Mouse (Mus musculus) G1E (cell line): ENCODE data around the gene Hnrnpu. TPM values are rescaled to one million over a fixed set of nuclear protein-coding genes. Genes with fewer than 3 reads are reported as not detected.
"Not testable (repeated sequence)": the region's sequence is repeated elsewhere in the genome, so short reads cannot be mapped to it uniquely, and the experiment has no call there.

Experiments used
- ATAC-seq: 2 replicates; pipeline ENCODE4 v1.8.0; 2016; ENCODE audit warnings: mild to moderate bottlenecking; ENCODE audit not compliant: insufficient number of reproducible peaks, poor library complexity, low FRiP score, severe bottlenecking; ENCODE audit errors: extremely low read depth
- DNase-seq: peaks from one replicate; pipeline ENCODE4 v3.0.0; 2012; ENCODE audit warnings: low spot score
- H3K27me3 ChIP-seq: 2 replicates; pipeline ENCODE4 v1.6.1; 2012; ENCODE audit warnings: mild to moderate bottlenecking, low read length, inconsistent platforms; ENCODE audit not compliant: insufficient read depth
- H3K36me3 ChIP-seq: replicated peaks from 2 replicates; pipeline ENCODE3; 2012; ENCODE audit warnings: mild to moderate bottlenecking, inconsistent platforms
- H3K4me1 ChIP-seq: 2 replicates; pipeline ENCODE4 v1.6.1; 2012; ENCODE audit warnings: low read depth, low read length, inconsistent platforms, mixed read lengths; ENCODE audit not compliant: insufficient read depth
- H3K4me3 ChIP-seq: 2 replicates; pipeline ENCODE4 v1.5.1; 2012; ENCODE audit warnings: low read depth, mild to moderate bottlenecking, inconsistent platforms, low read length, moderate library complexity, mixed read lengths
- H3K9me3 ChIP-seq: replicated peaks from 2 replicates; pipeline ENCODE4 v1.6.1; 2012; ENCODE audit warnings: inconsistent platforms
- CTCF ChIP-seq: IDR thresholded peaks from 2 replicates; pipeline ENCODE4 v1.5.1; 2012; ENCODE audit warnings: low read depth, low read length, inconsistent platforms, mixed read lengths
- GATA1 ChIP-seq: IDR thresholded peaks from 2 replicates; pipeline ENCODE4 v1.6.1; 2012; ENCODE audit warnings: borderline replicate concordance, low read length, inconsistent platforms, mixed read lengths
- GATA2 ChIP-seq: IDR thresholded peaks from 2 replicates; pipeline ENCODE4 v1.6.1; 2012; ENCODE audit warnings: low read depth, low read length, inconsistent platforms, borderline replicate concordance
- POLR2AphosphoS5 ChIP-seq: IDR thresholded peaks from 2 replicates; pipeline ENCODE4 v1.6.1; 2012; ENCODE audit warnings: low read depth, low read length, inconsistent platforms; ENCODE audit not compliant: insufficient replicate concordance
- TAL1 ChIP-seq: conservative IDR thresholded peaks from 2 replicates; pipeline ENCODE4 v1.6.1; 2012; ENCODE audit warnings: low read depth, low read length, inconsistent platforms, mixed read lengths
- polyA plus RNA-seq: library from polyadenylated mRNA; stranded (reverse); fragments of >175 nt; gene quantifications from 2 replicates; pipeline ENCODE4 v1.2.3, GENCODE M21; 2012
- total RNA-seq, 2 experiments: library from RNA; stranded (forward) in 1 of 2; stranded (reverse) in 1 of 2; fragments of 200-1000 nt in 1 of 2; fragments of >200 nt in 1 of 2; fragmentation: Nextera tagmentation in 1 of 2; gene quantifications; 2 replicates each; pipeline ENCODE4 v1.2.3; 2014 to 2017

The Hnrnpu gene
- total and polyA plus RNA-seq, 3 experiments, result 441 to 932 (median 726) TPM

DNA sequence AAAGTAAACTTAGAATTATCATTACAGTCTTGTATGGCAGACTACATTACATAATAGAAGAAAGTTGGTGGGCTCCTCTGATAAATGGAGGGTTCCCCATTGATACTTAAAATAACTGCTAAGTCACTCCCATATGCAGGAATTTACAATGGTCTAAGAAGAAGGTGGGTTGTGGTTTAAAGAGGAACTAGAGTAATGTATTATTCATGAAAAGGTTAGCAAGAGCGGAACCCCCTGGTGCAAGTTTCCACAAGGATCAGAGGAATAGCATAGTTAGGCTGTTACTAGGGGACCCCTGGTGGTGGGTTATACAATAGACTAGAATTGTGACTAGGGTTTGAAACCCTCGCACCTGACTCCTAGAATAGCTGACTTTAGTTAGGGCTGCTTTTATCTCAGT lies 23.1 kb upstream of the Hnrnpu start:
- 0 out of 2 replicates have a peak, but pooled peaks cover 2% of the 10 kb centered on the region for H3K27me3 ChIP-seq
- H3K36me3 ChIP-seq, result no peaks in the 10 kb centered on the region
- ATAC-seq, result no peak
- no peak for TF ChIP-seq TAL1
- TF ChIP-seq CTCF, result no peak
- TF ChIP-seq POLR2AphosphoS5, result no peak
- no peak for TF ChIP-seq GATA2
- TF ChIP-seq GATA1, result no peak
- H3K9me3 ChIP-seq, result no peaks in the 10 kb centered on the region
- DNase-seq, result no peak
- H3K4me1 ChIP-seq, result peaks cover 16% of the 10 kb centered on the region
- H3K4me3 ChIP-seq, result no peak overlapping the region

DNA sequence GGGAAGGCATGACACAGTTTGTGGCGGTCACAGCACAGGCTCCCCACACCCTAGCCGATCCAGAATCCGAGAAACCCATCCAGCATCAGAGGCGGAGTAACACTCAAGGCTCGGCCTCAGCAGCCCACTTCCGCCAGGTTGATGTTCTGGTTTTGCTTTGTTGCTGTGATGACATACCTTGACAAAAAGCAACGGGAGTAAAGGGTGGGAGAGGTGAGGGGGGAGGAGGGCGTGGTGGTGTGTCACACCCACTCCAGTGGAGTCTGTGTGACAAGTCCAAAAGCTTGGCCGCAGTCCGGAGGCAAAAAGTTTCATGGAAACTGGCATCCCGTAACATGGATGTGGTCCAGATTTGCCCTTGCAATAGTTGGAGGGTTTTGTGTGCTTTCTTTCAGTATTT lies 22.7 kb upstream of the Hnrnpu start:
- TF ChIP-seq TAL1, result no peak
- no peak for TF ChIP-seq GATA1
- TF ChIP-seq CTCF, result no peak
- no peak for TF ChIP-seq GATA2
- H3K4me3 ChIP-seq, result no peak overlapping the region
- H3K27me3 ChIP-seq, result 0 out of 2 replicates have a peak, but pooled peaks cover 2% of the 10 kb centered on the region
- DNase-seq (no peak), ATAC-seq (no peak)
- no peaks in the 10 kb centered on the region for H3K9me3 ChIP-seq
- peaks cover 16% of the 10 kb centered on the region for H3K4me1 ChIP-seq
- H3K36me3 ChIP-seq, result no peaks in the 10 kb centered on the region

DNA sequence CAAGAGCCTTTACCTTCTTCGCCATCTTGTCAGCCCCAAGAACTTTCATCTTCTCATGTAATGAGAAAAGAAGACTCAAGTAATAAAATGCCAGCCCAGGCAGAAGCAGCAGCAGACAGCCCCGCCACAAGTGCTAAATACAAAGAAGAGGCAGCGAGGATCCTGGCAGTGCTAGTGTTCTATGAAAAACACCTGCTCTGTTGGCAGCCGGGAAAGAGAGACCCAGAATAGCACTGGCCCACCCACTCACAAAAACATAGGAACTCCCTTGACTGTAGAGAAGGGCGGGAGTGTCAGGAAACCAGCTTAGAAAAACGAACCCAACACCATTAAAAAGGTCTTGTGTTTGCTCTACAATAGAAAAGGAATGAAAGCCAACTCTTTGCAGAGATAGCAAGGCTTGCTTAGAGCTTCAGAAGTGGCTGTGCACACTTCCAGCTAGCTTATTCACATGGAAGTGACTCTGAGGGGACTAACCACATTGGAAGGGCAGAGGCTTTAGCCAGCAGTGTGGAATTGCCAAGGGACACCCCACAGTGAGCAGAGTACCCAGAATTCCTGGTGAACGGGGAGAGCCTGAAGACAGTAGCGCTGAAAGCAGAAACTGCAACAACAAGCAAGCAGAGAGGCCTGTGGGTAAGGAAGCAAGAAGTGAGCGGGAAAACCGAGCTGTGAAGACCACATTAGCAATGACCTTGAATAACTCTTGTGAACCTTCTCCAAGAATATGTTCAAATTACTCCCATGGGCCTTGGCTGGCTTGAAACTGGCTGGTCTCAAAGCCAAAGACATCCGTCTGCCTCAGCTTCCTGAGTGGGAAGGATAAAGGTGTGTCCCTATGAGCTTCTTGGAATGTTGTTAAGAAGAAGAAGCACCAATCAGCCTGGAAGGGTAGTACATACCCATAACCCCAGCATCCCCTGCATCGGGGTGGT lies 20.4 kb upstream of the Hnrnpu start:
- Histone ChIP-seq H3K9me3 (no peaks in the 10 kb centered on the region), H3K36me3 (no peaks in the 10 kb centered on the region), H3K27me3 (0 out of 2 replicates have a peak, but pooled peaks cover 2% of the 10 kb centered on the region), H3K4me1 (peaks cover 16% of the 10 kb centered on the region), H3K4me3 (no peak overlapping the region)
- DNase-seq, result no peak
- no peak for ATAC-seq
- TF ChIP-seq CTCF, result no peak
- no peak for TF ChIP-seq POLR2AphosphoS5
- no peak for TF ChIP-seq GATA1
- TF ChIP-seq GATA2, result no peak
- no peak for TF ChIP-seq TAL1

GRCm38 (mm10) chr1:178354576-178354975 lies 17.0 kb upstream of the Hnrnpu start:
- Histone ChIP-seq H3K27me3 (0 out of 2 replicates have a peak, but pooled peaks cover 2% of the 10 kb centered on the region), H3K4me3 (no peak overlapping the region), H3K36me3 (no peaks in the 10 kb centered on the region), H3K9me3 (no peaks in the 10 kb centered on the region), H3K4me1 (peaks cover 11% of the 10 kb centered on the region)
- TF ChIP-seq GATA1 (no peak), CTCF (no peak), GATA2 (no peak), POLR2AphosphoS5 (no peak), TAL1 (no peak)
- no peak for ATAC-seq
- DNase-seq, result no peak

DNA sequence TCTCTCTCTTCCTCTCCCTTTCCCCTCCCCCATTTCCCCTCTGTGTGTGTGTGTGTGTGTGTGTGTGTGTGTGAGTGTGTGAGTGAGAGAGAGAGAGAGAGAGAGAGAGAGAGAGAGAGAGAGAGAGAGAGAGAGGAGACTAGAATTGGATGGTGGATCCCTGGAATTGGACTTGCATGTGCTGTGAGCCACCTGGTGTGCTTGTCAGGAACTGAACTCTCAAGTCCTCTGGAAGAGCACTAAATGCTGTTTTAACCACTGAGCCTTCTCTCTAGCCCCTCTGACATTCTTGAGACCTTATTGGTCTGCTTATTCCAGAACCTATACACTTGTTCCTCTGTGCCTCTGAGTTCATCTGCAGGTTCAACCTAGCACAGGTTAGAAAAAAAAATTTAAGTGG lies 14.0 kb upstream of the Hnrnpu start:
- Histone ChIP-seq H3K36me3 (no peaks in the 10 kb centered on the region), H3K4me3 (no peak overlapping the region), H3K9me3 (no peaks in the 10 kb centered on the region), H3K4me1 (peaks cover 8% of the 10 kb centered on the region), H3K27me3 (no peaks in the 10 kb centered on the region)
- DNase-seq (no peak), ATAC-seq (no peak)
- TF ChIP-seq TAL1 (no peak), GATA2 (no peak), GATA1 (no peak), POLR2AphosphoS5 (no peak), CTCF (no peak)

DNA sequence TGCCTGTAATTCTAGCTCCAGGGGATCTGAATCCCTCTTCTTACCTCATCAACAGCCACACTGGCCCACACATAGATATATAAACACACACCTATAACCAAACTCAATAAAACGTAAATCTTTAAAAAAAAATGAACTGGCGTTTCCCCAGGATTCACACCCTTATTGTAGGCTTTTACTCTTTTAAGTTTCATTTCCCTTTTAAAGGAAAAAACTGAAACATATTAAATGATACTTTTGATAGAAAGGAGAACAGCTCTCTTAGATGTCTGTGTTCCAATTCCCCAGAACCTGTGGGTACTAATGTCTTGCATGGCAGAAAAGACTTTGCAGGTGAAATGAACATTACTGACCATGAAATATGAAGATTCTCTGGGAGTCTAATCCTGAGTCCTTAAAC lies 13.2 kb upstream of the Hnrnpu start:
- Histone ChIP-seq H3K4me1 (peaks cover 8% of the 10 kb centered on the region), H3K36me3 (no peaks in the 10 kb centered on the region), H3K9me3 (no peaks in the 10 kb centered on the region), H3K4me3 (no peak overlapping the region), H3K27me3 (no peaks in the 10 kb centered on the region)
- no peak for DNase-seq
- TF ChIP-seq CTCF (no peak), GATA2 (no peak), POLR2AphosphoS5 (no peak), TAL1 (no peak), GATA1 (no peak)
- no peak for ATAC-seq

DNA sequence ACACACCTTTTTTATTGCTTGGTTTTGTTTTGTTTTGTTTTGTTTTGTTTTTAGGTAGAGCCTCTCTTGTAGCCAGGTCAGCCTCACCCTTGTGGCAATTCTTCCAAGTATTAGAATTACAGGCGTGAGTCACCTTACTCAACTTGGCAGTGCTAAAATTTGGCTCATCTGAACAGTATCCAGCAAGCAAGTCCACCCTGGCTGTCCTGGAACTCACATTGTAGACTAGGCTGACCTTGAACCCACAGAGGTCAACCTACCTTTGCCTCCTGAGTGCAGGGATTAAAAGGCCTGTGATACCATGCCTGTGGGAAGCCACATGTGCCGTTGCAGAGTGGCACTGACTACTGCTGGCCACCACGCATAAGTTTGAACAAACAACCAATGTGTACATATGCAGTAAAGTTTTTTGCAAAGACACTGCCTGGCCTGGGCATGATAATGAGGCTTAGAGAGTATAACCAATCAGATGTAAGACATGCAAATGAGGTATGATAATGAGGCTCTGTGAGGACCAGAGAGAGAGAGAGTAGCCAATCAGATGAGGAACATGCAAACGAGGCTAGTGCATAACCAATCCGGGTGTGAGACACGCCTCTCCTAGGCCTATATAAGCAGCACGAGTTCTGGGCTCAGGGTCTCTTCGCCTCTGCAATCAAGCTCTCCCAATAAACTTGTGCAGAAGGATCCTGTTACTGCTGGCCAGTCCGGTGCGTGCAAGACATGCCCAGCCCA lies 6.6 kb upstream of the Hnrnpu start:
- DNase-seq, H3K4me3 ChIP-seq, H3K27me3 ChIP-seq, H3K36me3 ChIP-seq, H3K9me3 ChIP-seq, ATAC-seq, H3K4me1 ChIP-seq: not testable (repeated sequence)
